Mouse (Mus musculus): ENCODE data around the gene Tmem258.
A peak's percentile ranks its signal among the peaks of the same experiment; 100 is the strongest.
"Not testable (repeated sequence)": the region's sequence is repeated elsewhere in the genome, so short reads cannot be mapped to it uniquely, and the experiment has no call there.

The Tmem258 gene

DNA sequence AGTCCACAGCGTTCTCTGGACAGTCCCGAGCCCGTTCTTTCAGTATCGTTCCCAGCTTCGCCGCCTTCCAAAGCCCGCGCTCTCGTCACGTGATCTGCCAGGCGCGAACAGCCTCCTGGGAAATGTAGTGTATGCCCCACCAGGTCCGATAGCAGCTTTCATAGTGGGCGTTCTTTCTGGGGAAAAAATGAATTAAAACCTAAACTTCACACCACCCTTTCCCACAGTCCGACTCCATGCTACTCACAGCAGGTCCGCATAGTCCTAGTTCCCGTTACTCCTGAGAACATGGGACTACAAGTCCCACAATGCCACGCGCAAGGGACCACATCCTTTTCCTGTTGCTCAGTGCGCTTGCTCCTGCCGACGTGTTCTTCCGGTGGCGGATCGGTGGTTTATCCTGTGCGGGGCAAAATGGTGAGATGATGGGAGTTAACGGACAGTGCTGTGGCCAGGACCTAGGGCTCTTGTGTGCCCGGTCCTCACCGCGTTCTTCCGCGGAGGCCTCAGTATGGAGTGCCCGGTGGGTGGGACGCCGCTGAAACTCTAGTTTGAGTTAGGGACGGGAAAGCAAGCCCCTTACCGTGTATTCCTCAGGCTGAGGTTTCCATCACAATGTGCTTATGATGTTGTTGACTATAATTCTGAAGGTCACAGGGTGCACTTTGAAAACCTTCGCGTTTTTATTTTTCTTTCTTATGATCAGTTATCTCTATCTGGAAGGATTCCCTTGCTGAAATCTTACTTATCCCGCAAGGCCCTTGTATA is at the start of gene Tmem258, which contains the start of gene Fen1:
Tmem258 (plus strand) TSS at position 167 of the 768 bp plus-strand sequence.
Fen1 (minus strand) TSS at position 322 of the 768 bp plus-strand sequence.
- peak; percentile 77 for DNase-seq (ENCODE audit: extremely low read depth, low read depth)

DNA sequence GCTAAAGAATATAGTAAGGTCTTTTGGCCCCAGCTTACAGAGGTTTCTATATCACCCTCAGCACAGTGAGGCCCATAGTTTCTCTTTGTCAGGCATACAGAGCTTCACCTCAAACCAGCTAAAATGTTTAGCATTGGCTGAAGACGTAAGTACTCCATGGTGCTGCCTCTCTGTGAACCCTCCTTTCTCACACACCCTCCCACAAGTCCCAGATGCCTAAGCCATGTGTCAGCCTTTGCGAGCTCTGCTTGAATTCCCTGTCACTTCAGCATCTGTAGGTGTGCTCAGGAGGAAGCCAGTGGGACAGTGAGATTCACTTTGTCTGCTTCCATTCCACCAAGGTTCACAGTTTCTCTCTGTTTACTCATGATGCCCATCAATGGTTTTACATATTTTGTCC is 46.1 kb upstream of the Tmem258 start:
- DNase-seq (ENCODE audit: extremely low read depth, low read depth): no peak

DNA sequence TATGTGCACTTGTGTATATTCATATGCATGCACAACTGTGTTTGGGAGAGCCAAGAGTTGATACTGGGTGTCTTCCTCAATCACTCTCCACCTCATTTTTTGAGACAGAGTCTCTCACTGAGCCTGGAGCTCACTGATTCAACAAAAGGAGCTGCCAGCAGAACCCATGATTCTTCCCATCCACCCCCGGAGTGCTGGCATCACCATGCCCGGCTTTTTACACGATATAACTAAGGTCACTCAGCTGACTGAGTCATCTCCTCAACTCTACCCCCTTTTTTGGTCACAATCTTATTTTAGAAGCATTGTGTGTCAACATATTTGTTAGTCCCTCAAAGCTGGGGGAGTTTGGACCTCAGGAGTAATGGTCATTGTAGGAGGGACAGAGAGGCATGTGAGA is 39.9 kb upstream of the Tmem258 start:
- DNase-seq (ENCODE audit: extremely low read depth, low read depth): no peak

DNA sequence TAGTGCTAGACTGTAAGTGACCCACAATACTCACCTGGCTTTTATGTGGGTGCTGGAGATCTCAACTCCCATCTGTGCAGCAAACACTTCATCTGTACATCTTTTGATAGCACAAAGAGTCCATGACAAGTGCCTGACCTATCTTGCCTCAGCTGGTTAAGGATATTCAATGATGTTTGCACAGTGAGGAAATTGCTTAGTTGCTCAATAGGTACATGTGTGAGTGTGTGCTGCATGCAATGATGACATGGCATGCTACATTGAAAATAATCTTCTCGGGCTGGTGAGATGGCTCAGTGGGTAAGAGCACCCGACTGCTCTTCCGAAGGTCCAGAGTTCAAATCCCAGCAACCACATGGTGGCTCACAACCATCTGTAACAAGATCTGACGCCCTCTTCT is 37.9 kb upstream of the Tmem258 start:
- DNase-seq (ENCODE audit: extremely low read depth, low read depth): not testable (repeated sequence)

DNA sequence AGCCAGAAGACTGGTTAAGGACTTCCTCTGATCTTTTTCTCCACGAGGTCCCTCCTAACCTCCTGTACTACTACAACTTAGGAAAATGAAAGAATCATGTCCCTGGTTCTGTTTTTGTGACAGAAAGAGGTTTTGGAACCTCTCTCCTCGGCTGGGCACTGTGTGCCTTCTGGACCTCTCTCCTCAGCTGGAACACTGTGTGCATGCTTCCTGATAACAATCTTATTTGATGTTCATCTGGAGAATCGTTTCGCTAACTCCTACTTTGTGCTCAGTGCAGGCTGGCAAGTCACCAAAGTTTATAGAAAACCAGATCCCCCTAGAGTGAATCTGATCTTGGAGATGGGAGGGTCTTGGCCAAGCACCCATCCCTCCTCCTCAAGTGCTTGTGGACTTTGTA is 36.7 kb upstream of the Tmem258 start:
- DNase-seq (ENCODE audit: extremely low read depth, low read depth): no peak

DNA sequence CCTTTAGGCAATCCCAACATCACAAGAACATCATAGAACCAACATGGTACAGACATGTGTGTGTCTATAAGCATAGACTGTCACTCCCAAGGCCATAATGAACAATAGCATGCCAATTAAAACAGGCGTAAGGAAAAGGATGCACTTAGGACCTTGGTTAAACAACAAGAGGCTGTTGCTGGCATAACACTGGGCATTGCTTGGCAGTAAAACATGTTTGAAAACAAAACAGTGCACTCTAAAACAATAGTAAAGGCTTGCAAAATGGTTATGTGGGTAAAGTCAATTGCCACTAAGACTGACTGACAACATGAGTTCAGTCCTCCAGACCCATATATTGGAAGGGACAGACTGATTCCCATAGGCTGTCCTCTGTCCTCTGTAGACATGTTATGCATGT is 35.9 kb upstream of the Tmem258 start:
- DNase-seq (ENCODE audit: extremely low read depth, low read depth): no peak

DNA sequence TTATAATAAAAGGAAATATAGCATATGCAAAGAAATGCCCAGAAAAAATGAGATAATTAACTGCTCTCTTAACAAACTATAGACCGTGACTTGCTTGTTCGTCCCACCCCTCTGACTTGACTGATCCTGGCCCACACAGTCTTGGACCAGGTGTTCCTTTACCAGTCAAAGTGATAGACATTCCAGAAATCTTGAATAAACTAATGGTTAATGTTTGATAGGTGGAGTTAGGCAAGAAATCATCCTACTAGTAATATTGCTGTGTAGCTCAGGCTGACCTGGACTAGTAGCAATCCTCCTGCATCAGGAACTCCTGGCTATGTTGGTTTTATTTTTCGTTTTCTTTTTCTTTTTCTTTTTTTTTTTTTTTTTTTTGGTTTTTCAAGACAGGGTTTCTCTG is 35.4 kb upstream of the Tmem258 start:
- no peak for DNase-seq (ENCODE audit: extremely low read depth, low read depth)

DNA sequence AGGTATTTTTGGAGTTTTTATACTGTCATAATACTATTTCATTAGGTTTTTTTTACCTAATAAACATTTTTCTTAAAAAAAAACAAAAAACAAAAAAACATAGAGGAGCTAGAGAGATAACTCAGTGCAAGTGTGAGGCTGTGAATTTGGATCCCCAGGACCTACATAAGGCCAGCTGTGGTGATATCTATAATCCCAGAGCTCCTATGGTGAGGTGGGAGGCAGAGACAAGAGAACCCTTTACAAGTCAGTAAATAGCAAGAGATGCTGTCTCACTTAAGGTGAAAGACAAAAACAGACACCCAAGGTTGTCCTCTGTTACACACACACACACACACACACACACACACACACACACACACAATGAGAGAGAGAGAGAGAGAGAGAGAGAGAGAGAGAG is 34.6 kb upstream of the Tmem258 start:
- DNase-seq (ENCODE audit: extremely low read depth, low read depth): no peak

DNA sequence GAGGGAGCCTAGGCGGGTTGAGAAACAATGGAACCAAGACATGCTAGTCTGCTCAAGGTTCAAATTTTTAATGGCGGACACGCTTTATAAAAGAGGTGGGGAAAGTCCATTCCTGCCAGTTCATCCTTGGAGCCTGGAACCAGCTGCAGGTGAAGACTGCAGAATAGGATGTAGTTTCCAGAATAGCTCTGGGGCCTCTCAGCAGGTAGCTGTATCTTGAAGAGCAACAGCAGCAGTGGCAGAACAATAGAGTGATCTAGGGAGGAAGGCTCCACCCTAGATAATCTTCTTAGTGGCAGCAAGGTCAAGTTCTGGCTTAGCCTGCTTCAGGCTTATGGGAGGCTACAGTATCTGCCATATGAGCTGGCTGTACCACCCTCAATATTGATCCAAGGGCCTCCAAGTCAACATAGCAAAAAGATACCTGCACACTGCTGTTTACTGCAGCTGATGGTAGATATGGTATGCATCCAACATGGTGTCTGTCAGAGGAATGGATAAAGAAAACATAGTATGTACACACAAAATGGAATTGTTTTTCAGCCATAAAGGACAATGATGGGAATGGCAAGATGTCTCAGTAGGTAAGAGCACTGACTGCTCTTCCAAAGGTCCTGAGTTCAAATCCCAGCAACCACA is 34.0 kb upstream of the Tmem258 start:
- not testable (repeated sequence) for DNase-seq (ENCODE audit: extremely low read depth, low read depth)

DNA sequence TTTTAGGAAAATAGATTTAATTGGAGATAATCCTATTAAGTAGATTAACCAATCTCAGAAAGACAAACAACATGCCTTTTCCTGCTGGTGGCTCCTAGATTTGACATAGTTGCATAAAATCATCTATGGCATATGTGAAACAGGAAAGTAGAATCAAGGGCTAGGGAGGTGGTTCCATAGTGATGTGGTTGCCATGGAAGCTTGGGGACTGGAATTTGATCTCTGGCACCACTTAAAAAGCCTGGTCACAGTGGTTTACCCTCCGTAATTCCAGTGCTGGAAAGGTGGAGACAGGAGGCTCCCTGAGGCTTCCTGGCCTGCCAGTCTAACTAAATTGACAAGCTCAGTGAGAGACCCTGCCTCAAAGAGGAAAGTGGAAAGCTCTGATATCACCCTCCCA is 33.3 kb upstream of the Tmem258 start:
- DNase-seq (ENCODE audit: extremely low read depth, low read depth): no peak

DNA sequence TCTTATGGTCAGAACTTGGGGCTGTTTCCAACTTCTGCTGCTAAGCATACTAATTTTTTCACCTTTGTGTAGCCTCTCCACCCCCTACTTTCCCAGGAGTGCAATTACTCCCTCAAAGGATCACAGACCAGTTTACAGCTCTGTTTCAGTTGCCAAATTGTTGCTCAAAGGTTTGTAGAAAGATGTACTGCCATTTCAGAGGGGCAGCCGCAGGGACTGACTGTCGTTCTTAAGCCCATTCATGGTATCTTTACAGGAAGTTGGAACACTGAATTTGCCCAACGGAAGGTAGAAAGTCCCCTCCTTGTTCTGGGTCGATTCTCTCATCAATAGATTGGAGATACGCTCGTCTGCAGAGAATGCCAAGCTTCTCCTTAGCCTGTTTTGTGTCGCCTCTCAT is 32.5 kb upstream of the Tmem258 start:
- DNase-seq (ENCODE audit: extremely low read depth, low read depth): no peak

DNA sequence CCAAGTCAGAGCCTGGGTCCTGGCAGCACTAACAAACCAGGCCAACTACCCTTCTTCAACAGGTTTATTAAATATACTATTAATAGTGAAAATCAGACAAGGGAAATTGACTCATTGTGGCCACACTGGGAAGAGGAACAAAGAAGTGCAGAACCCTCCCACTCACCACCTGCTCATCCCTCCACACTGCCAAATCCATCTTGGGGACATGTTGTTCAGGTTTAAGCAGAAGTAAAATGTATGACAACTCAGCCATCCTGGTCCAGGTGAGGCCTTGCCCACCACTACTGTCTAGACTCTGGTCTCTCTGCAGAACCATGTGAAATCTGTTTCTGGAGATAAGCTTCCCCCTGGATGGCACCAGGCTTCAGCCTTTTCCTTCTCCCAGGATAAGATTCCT is 32.0 kb upstream of the Tmem258 start:
- peak; percentile 33 for DNase-seq (ENCODE audit: extremely low read depth, low read depth)

DNA sequence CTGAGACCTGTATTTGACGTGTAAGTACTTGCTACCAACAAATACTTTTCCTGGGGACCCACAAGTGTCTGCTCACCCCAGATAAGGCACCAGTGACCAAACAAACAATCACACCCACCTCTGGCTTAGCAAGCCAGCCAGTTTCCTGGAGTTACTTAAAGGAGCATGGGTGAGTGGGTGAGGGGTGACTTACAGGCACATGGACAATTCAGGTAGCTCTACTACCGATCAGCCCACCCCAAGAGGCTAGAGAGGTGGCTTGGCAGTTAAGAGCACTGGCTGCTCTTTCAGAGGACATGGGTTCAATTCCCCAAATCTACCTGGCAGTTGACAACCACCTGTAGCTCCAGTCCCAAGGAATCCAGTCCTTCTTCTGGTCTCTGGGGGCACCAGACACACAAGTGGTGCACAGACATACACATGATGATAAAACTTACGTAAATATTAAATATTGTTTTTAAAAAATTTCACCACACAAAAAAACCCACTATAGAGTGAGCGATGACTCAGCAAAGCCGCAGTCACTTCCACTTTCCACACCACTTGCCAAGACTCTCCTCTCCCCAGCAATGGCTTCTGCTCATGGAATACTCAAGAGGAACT is 30.6 kb upstream of the Tmem258 start:
- DNase-seq (ENCODE audit: extremely low read depth, low read depth): peak; percentile 71

DNA sequence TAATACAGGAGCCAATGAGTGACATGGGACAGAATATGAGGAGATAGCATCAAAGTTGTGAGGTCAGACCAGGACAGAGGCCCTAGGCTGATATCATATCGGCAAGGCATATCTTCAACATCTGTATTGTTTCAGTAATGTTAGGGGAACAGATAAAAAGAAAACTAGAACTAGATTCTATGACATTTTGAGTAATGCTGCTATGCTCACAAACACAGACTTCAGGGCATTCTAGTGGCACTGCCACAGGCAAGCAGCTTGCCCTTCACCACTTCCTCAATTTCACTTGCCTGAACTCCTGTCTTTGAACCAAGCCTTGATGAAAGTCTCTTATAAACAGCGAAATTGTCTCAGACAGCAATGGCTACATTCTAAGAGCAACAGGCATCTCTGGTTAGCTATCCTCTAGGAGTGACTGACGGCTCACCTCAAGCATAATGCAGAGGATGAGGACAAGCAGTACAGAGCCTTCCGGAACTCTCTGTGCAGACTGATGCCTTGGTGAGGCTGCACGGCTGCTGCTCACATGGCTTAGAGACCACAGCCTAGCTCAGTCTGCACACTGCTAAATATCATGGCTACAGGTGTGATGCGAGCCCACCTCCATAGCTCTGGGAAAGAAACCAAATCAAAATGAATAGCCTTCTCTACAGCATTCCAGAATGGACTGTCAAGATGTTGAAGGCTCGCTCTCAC is 29.8 kb upstream of the Tmem258 start:
- peak; percentile 52 for DNase-seq (ENCODE audit: extremely low read depth, low read depth)

DNA sequence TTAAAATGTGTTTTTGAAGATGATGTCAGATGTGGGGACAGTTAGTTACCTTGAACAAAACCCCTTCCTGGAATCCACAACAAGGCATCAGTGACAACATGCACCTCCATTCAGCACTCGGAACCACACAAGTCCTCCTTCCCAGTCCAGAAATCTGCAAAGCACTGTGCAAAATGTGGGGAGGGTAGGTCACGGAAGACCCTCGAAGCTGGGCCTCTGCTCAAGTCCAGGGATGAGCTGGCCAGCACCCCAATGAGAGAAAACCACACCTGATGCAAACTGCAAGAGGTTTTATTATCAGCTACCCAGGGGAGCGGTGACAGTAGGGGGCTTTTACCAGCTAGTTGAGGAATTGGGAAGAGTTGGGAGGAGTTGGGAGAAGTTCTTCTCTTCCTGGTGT is 28.9 kb upstream of the Tmem258 start:
- DNase-seq (ENCODE audit: extremely low read depth, low read depth): no peak

DNA sequence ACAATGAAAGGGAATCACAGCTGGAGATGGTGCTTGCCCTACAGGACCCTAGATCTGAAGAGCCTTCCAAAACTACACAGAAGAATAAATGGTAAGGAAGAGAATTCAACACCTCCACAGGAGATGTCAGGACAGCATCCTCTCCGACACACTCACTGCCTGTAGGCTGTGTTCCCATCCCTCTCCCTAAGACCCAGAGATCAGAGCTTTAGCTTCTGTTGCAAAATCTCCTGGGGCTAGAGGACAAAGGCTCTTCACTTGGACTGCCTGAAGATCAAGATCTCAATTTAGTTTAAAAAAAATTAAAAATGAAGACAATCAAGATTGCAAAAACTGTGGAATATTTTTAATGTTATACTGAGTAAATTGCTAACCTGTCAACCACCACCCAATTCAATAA is 27.3 kb upstream of the Tmem258 start:
- DNase-seq (ENCODE audit: extremely low read depth, low read depth): no peak

DNA sequence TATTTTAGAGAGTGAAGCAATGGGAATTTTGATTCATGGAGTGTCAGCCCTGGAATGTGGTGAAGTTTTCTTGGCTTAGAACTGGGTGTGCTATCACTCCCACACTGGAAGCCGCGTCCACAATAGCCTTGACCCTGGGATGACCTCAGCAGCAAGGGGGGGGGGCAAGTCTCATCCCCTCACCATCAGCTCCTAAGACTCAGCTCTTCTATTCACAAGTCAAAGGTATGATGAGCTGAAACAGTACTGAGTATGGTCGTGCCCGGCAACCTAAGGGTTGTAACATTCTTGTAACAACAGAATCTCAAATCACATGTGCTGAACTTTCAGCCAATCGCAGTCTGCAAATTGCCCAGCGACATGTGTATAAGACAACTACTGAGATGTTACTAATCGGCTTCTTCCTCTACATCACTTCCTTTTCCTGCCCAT is 26.9 kb upstream of the Tmem258 start:
- no peak for DNase-seq (ENCODE audit: extremely low read depth, low read depth)

DNA sequence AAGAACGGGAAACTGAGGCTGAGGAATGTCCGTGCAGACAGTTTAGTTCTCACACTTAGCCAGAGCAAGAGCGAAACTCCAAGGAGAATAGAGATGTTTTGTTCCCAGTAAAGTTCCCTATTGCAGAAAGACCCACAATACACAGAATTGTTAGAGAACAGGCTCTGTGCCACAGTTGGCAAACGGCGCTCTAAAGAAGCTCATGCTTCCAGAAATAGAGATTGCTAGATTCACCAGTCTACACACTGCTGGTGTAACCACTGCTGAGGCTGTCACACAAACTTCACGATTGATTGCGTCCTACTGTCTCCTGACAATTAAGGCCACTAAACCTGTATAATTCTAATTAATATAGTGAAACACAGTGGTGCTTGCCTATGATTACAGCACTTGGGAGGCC is 22.6 kb upstream of the Tmem258 start:
- no peak for DNase-seq (ENCODE audit: extremely low read depth, low read depth)

DNA sequence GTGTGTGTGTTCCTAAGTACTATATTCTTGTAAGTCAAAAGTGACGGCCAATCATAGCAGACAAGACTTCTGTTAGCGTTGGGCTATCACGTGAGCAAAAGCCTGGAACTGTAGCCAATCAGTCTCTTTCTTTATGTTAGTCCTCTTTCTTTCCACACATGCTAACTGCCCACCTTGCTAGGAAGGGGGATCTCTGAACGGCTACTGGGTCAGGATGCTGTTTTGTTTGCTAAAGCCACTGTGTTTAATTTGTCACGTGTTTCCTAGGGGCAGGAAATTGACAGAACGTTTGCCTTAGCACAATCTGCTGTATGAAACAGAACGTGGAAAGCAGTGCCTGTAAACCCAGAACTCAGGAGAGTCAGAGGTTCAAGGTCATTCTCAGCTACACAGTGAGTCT is 21.7 kb upstream of the Tmem258 start:
- DNase-seq (ENCODE audit: extremely low read depth, low read depth): peak; percentile 69

DNA sequence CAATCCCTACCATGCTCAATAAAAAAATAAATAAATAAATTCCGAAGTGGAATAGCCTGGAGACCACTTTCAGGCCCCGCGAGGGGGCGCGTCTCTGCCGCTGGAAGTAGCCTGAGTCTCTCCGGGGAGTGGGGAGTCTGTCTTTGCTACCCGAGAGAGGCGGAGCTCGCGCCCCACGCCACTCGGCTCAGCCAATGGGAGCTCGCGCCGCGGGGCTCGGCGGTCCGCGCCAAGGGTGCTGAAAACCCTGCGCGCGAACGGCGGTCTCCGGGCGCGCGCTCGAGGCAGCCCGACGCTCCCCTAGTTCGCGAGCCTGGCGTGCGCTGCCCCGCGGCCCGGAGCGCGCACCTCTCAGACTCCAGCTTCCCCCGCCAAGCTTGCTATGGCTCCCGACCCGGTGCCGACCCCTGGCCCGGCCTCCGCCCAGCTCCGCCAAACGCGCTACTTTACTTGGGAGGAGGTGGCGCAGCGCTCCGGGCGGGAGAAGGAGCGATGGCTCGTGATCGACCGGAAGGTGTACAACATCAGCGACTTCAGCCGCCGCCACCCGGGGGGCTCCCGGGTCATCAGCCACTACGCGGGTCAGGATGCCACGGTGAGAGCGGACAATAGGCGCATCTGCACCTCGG is 21.0 kb upstream of the Tmem258 start, which contains the start of gene Fads1:
Fads1 (plus strand) TSS at position 219 of the 629 bp plus-strand sequence.
- peak; percentile 80 for DNase-seq (ENCODE audit: extremely low read depth, low read depth)

DNA sequence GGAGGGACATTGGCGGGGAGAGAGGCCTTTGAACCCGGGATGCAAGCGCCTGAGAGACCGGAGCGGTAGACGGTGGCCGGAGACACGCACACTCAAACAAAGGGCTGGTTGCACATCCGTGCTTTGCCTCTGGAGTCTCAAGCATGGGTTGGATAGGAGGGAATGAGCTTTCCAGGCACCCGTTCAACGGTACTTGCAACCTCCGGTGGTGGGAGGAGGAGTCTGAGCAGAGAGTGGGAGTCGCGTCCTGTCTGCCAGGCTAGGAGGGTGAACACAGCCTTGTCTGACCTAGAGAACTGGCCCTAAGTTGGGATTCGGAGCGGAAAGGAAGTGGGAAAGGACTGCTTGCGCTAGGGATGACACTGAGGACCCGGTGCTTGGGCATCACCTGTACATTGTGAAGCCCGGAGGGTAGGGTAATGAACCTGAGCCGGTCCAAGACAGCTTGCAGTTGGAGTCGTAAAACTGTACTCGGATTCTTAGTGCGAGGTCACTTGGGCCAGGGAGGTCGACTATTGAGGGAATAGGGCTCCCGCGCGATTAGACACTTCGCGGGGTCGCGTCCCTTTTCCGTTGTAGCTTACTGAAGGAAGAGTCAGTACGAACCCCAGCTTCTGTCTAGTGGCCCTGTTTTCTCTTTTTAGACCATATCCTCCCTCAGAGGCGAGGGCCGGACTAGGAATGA is 20.4 kb upstream of the Tmem258 start:
- peak; percentile 66 for DNase-seq (ENCODE audit: extremely low read depth, low read depth)
